Mouse (Mus musculus) hindbrain, embryonic 10.5 days (tissue): ENCODE measurements around the gene Rundc3b. TPM values are rescaled to one million over a fixed set of nuclear protein-coding genes. Genes with fewer than 3 reads are reported as not detected.

Experiments used
- DNase-seq: peaks from one replicate; pipeline ENCODE4 v3.0.0-alpha.2; 2017; ENCODE audit warnings: low spot score
- H3K27ac ChIP-seq: fragments of 300-500 bp; sonication (generic); 2 replicates; pipeline ENCODE4 v1.5.1; 2016; ENCODE audit warnings: mild to moderate bottlenecking, moderate library complexity
- H3K27me3 ChIP-seq: fragments of 300-500 bp; sonication (generic); 2 replicates; pipeline ENCODE4 v1.6.1; 2016; ENCODE audit warnings: mild to moderate bottlenecking; ENCODE audit not compliant: poor library complexity, insufficient read depth, severe bottlenecking
- H3K36me3 ChIP-seq: fragments of 300-500 bp; sonication (generic); 2 replicates; pipeline ENCODE4 v1.6.1; 2016; ENCODE audit warnings: mild to moderate bottlenecking, moderate library complexity
- H3K4me1 ChIP-seq: fragments of 300-500 bp; sonication (generic); replicated peaks from 2 replicates; pipeline ENCODE4 v1.6.1; 2016; ENCODE audit warnings: mild to moderate bottlenecking
- H3K4me3 ChIP-seq: fragments of 300-500 bp; sonication (generic); 2 replicates; pipeline ENCODE4 v1.5.1; 2016; ENCODE audit warnings: mild to moderate bottlenecking, moderate library complexity
- H3K9me3 ChIP-seq: fragments of 300-500 bp; sonication (generic); 2 replicates; pipeline ENCODE4 v1.6.1; 2016; ENCODE audit warnings: mild to moderate bottlenecking, moderate library complexity
- WGBS: fragments of 180-500 bp; shearing (Covaris S2); methylation state at CpG from one replicate; pipeline ENCODE4 v1.1.7; 2016; 5-methylcytosine and 5-hydroxymethylcytosine counted together
- polyA plus RNA-seq: library from polyadenylated mRNA; unstranded; fragments of >200 nt; fragmentation: Nextera tagmentation; extraction: Ambion mirVana; gene quantifications from 2 replicates; pipeline ENCODE4 v1.2.1, GENCODE M21; 2016

Rundc3b gene
- polyA plus RNA-seq = 3.8 and 8.1 TPM in 2 replicates

GRCm38 (mm10) chr5:8622596-8623231, at the start of gene Rundc3b:
TSS of gene Rundc3b (minus strand) at chr5:8622952.
- WGBS = under 1% methylated on average over 68 of the region's 74 CpGs
- no peaks in the 10 kb centered on the region for H3K36me3 ChIP-seq
- peak within 1 kb of the TSS; percentile 93 for H3K4me3 ChIP-seq
- 0 out of 2 replicates have a peak, but pooled peaks cover 4% of the 10 kb centered on the region for H3K27me3 ChIP-seq
- no peaks in the 10 kb centered on the region for H3K9me3 ChIP-seq
- H3K4me1 ChIP-seq = peaks cover 6% of the 10 kb centered on the region; the same call in 1 of the 2 replicates
- DNase-seq = peak; percentile 92
- H3K27ac ChIP-seq = peak within 1 kb of the TSS; percentile 90

GRCm38 (mm10) chr5:8669606-8670005, 46.9 kb upstream of the Rundc3b start:
- 90% methylated on average over 1 of the region's 1 CpGs for WGBS
- DNase-seq = no peak
- no peaks in the 10 kb centered on the region for H3K4me1 ChIP-seq
- H3K4me3 ChIP-seq = no peak overlapping the region
- H3K27ac ChIP-seq = no peak overlapping the region
- H3K36me3 ChIP-seq = no peaks in the 10 kb centered on the region
- no peaks in the 10 kb centered on the region for H3K9me3 ChIP-seq
- H3K27me3 ChIP-seq = no peaks in the 10 kb centered on the region

GRCm38 (mm10) chr5:8667758-8668474, 45.2 kb upstream of the Rundc3b start:
- H3K4me1 ChIP-seq = no peaks in the 10 kb centered on the region
- no peak for DNase-seq

GRCm38 (mm10) chr5:8664678-8665077, 41.9 kb upstream of the Rundc3b start:
- Histone ChIP-seq H3K27ac (no peak overlapping the region), H3K4me3 (no peak overlapping the region), H3K36me3 (no peaks in the 10 kb centered on the region), H3K27me3 (peaks cover 3% of the 10 kb centered on the region; the same call in 1 of the 2 replicates), H3K4me1 (peaks cover 9% of the 10 kb centered on the region), H3K9me3 (no peaks in the 10 kb centered on the region)
- no peak for DNase-seq
- WGBS = 81% methylated on average over 3 of the region's 3 CpGs

More at GRCm38 (mm10) chr5:8667758-8668474, 45.2 kb upstream of the Rundc3b start:
- H3K4me3 ChIP-seq = no peak overlapping the region
- 86% methylated on average over 9 of the region's 9 CpGs for WGBS
- H3K9me3 ChIP-seq = no peaks in the 10 kb centered on the region
- no peaks in the 10 kb centered on the region for H3K36me3 ChIP-seq
- no peak overlapping the region for H3K27ac ChIP-seq
- H3K27me3 ChIP-seq = no peaks in the 10 kb centered on the region

- Histone ChIP-seq H3K27me3 (peaks cover 3% of the 10 kb centered on the region; the same call in 1 of the 2 replicates), H3K4me3 (peak overlapping the region; percentile 59), H3K4me1 (peaks cover 9% of the 10 kb centered on the region), H3K36me3 (no peaks in the 10 kb centered on the region), H3K27ac (no peak overlapping the region), H3K9me3 (no peaks in the 10 kb centered on the region)
- no peak for DNase-seq
- WGBS = 80% methylated on average over 10 of the region's 10 CpGs
These were observed 38.0 kb upstream of the Rundc3b start for GRCm38 (mm10) chr5:8660738-8661151.

GRCm38 (mm10) chr5:8659911-8660737, 37.4 kb upstream of the Rundc3b start, which contains the start of gene Abcb1a:
TSS of gene Abcb1a (plus strand) at chr5:8660077.
- H3K4me3 ChIP-seq = peak within 1 kb of the TSS; percentile 59
- no peak within 1 kb of the TSS for H3K27ac ChIP-seq
- DNase-seq = peak; percentile 30
- no peaks in the 10 kb centered on the region for H3K9me3 ChIP-seq
- H3K27me3 ChIP-seq = peaks cover 3% of the 10 kb centered on the region; the same call in 1 of the 2 replicates
- WGBS = 9% methylated on average over 37 of the region's 37 CpGs
- peaks cover 9% of the 10 kb centered on the region for H3K4me1 ChIP-seq
- no peaks in the 10 kb centered on the region for H3K36me3 ChIP-seq

GRCm38 (mm10) chr5:8652085-8652484, 29.3 kb upstream of the Rundc3b start:
- WGBS = 84% methylated on average over 2 of the region's 2 CpGs

GRCm38 (mm10) chr5:8648774-8649173, 26.0 kb upstream of the Rundc3b start:
- Histone ChIP-seq H3K36me3 (no peaks in the 10 kb centered on the region), H3K9me3 (no peaks in the 10 kb centered on the region), H3K27me3 (no peaks in the 10 kb centered on the region), H3K27ac (no peak overlapping the region), H3K4me1 (no peaks in the 10 kb centered on the region), H3K4me3 (no peak overlapping the region)
- no peak for DNase-seq

More at GRCm38 (mm10) chr5:8652085-8652484, 29.3 kb upstream of the Rundc3b start:
- Histone ChIP-seq H3K27ac (no peak overlapping the region), H3K36me3 (no peaks in the 10 kb centered on the region), H3K27me3 (no peaks in the 10 kb centered on the region), H3K9me3 (no peaks in the 10 kb centered on the region), H3K4me1 (no peaks in the 10 kb centered on the region), H3K4me3 (no peak overlapping the region)
- DNase-seq = no peak

GRCm38 (mm10) chr5:8648300-8648699, 25.5 kb upstream of the Rundc3b start:
- Histone ChIP-seq H3K36me3 (no peaks in the 10 kb centered on the region), H3K27ac (no peak overlapping the region), H3K4me1 (no peaks in the 10 kb centered on the region), H3K27me3 (no peaks in the 10 kb centered on the region), H3K4me3 (no peak overlapping the region), H3K9me3 (no peaks in the 10 kb centered on the region)
- WGBS = 80% methylated on average over 4 of the region's 4 CpGs
- no peak for DNase-seq

- Histone ChIP-seq H3K27me3 (no peaks in the 10 kb centered on the region), H3K27ac (no peak overlapping the region), H3K4me3 (no peak overlapping the region), H3K36me3 (no peaks in the 10 kb centered on the region), H3K9me3 (no peaks in the 10 kb centered on the region), H3K4me1 (no peaks in the 10 kb centered on the region)
- DNase-seq = no peak
These were observed 11.8 kb upstream of the Rundc3b start for GRCm38 (mm10) chr5:8634489-8634975.

- H3K27me3 ChIP-seq = no peaks in the 10 kb centered on the region
- DNase-seq = no peak
- H3K27ac ChIP-seq = no peak overlapping the region
- H3K9me3 ChIP-seq = no peaks in the 10 kb centered on the region
- H3K36me3 ChIP-seq = no peaks in the 10 kb centered on the region
- H3K4me3 ChIP-seq = no peak overlapping the region
- H3K4me1 ChIP-seq = no peaks in the 10 kb centered on the region
- WGBS = 86% methylated on average over 3 of the region's 3 CpGs
These were observed 10.1 kb upstream of the Rundc3b start for GRCm38 (mm10) chr5:8632901-8633300.

- Histone ChIP-seq H3K27ac (peak overlapping the region; percentile 90), H3K9me3 (no peaks in the 10 kb centered on the region), H3K36me3 (no peaks in the 10 kb centered on the region), H3K4me1 (peaks cover 6% of the 10 kb centered on the region; the same call in 1 of the 2 replicates), H3K27me3 (0 out of 2 replicates have a peak, but pooled peaks cover 4% of the 10 kb centered on the region), H3K4me3 (peak overlapping the region; percentile 93)
- 2% methylated on average over 49 of the region's 49 CpGs for WGBS
- DNase-seq = peak; percentile 60
These were observed 619 bp downstream of the Rundc3b start for GRCm38 (mm10) chr5:8622071-8622595.
